Mouse (Mus musculus) ES-E14 (cell line): ENCODE results near the gene Iqce. TPM values are rescaled to one million over a fixed set of nuclear protein-coding genes. Genes with fewer than 3 reads are reported as not detected.

Experiments
- DNase-seq: peaks from one replicate; pipeline ENCODE4 v3.0.0-alpha.2; 2013; ENCODE audit warnings: low read depth, low spot score
- H3K27ac ChIP-seq: 2 replicates; pipeline ENCODE4 v1.5.1; 2012; ENCODE audit warnings: low read depth, mild to moderate bottlenecking, low read length, moderate library complexity, mixed read lengths; ENCODE audit not compliant: poor library complexity, insufficient read depth, severe bottlenecking
- H3K36me3 ChIP-seq: 2 replicates; pipeline ENCODE4 v1.6.1; 2012; ENCODE audit warnings: mild to moderate bottlenecking, low read length, moderate library complexity, mixed read lengths; ENCODE audit not compliant: control insufficient read depth, poor library complexity, insufficient read depth, severe bottlenecking
- H3K4me1 ChIP-seq, 2 experiments: fragments of 150-350 bp in 1 of 2; sonication (generic) in 1 of 2; 2 replicates each; pipeline ENCODE4 v1.6.1; 2012; ENCODE audit warnings: low read length in 2 of 2, mild to moderate bottlenecking in 1 of 2, mixed read lengths in 1 of 2; ENCODE audit not compliant: control insufficient read depth in 2 of 2, insufficient read depth in 2 of 2, poor library complexity in 1 of 2
- H3K4me3 ChIP-seq, 2 experiments: fragments of 150-350 bp in 1 of 2; sonication (generic) in 1 of 2; 2 replicates each; pipeline ENCODE4 v1.5.1; 2012; ENCODE audit warnings: low read length in 2 of 2, low read depth in 1 of 2, mild to moderate bottlenecking in 1 of 2, mixed read lengths in 1 of 2; ENCODE audit not compliant: insufficient read depth in 1 of 2, poor library complexity in 1 of 2, severe bottlenecking in 1 of 2
- H3K9ac ChIP-seq: 2 replicates; pipeline ENCODE4 v1.6.1; 2012; ENCODE audit warnings: low read depth, mild to moderate bottlenecking, low read length, mixed read lengths; ENCODE audit not compliant: poor library complexity, insufficient read depth, severe bottlenecking
- H3K9me3 ChIP-seq: fragments of 150-350 bp; sonication (generic); 2 replicates; pipeline ENCODE4 v1.6.1; 2012; ENCODE audit warnings: low read depth, mild to moderate bottlenecking, low read length; ENCODE audit not compliant: control insufficient read depth, insufficient read depth
- CHD2 ChIP-seq: IDR thresholded peaks from 2 replicates; pipeline ENCODE4 v1.6.1; 2014; ENCODE audit warnings: mild to moderate bottlenecking, low read depth, low read length, inconsistent platforms
- HCFC1 ChIP-seq: IDR thresholded peaks from 2 replicates; pipeline ENCODE4 v1.6.1; 2012; ENCODE audit warnings: low read length, inconsistent platforms, borderline replicate concordance; ENCODE audit not compliant: insufficient read depth
- MAFK ChIP-seq: IDR thresholded peaks from 2 replicates; pipeline ENCODE4 v1.6.1; 2014; ENCODE audit warnings: mild to moderate bottlenecking, low read depth, low read length, inconsistent platforms; ENCODE audit not compliant: insufficient read depth
- ZC3H11A ChIP-seq: IDR thresholded peaks from 2 replicates; pipeline ENCODE4 v1.6.1; 2012; ENCODE audit warnings: low read depth, mild to moderate bottlenecking, inconsistent platforms, low read length, borderline replicate concordance
- ZNF384 ChIP-seq: IDR thresholded peaks from 2 replicates; pipeline ENCODE4 v1.6.1; 2012; ENCODE audit warnings: low read depth, low read length, inconsistent platforms
- in situ Hi-C, 2 experiments: fragments of 600-800 bp; cut with MboI; formaldehyde crosslinking; loops; one replicate each; pipeline ENCODE4 v1.15.1; 2025; ENCODE audit warnings: low sequenced_read_pairs in 2 of 2, inconsistent platforms in 1 of 2; ENCODE audit not compliant: unreplicated experiment in 2 of 2
- total RNA-seq: library from RNA; depleted of rRNA; stranded (reverse); fragments of 300-350 nt; gene quantifications from 2 replicates; pipeline ENCODE4 v1.2.3, GENCODE M21; 2012

Gene Iqce
- total RNA-seq, 1 experiment, result 9.9 TPM

- TF ChIP-seq ZNF384 (no peak), ZC3H11A (no peak), CHD2 (no peak), HCFC1 (no peak), MAFK (no peak)
- no peak for DNase-seq
- Histone ChIP-seq H3K27ac (no peak overlapping the region), H3K4me3 (no peak overlapping the region), H3K9me3 (no peaks in the 10 kb centered on the region), H3K36me3 (no peaks in the 10 kb centered on the region), H3K4me1 (no peaks in the 10 kb centered on the region), H3K9ac (no peak overlapping the region)
- in situ Hi-C loops, result no loop called here
These were observed 25.0 kb upstream of the Iqce start for GRCm38 (mm10) chr5:140726946-140727740.

GRCm38 (mm10) chr5:140726062-140726839 is 24.1 kb upstream of the Iqce start:
- in situ Hi-C loops, result no loop called here
- Histone ChIP-seq H3K27ac (no peak overlapping the region), H3K4me3 (no peak overlapping the region), H3K36me3 (no peaks in the 10 kb centered on the region), H3K4me1 (no peaks in the 10 kb centered on the region), H3K9ac (no peak overlapping the region), H3K9me3 (no peaks in the 10 kb centered on the region)
- TF ChIP-seq MAFK (no peak), ZC3H11A (no peak), ZNF384 (no peak), CHD2 (no peak), HCFC1 (no peak)
- no peak for DNase-seq

- Histone ChIP-seq H3K27ac (no peak within 1 kb of the TSS), H3K4me3 (no peak within 1 kb of the TSS), H3K9ac (no peak within 1 kb of the TSS), H3K9me3 (no peaks in the 10 kb centered on the region), H3K4me1 (no peaks in the 10 kb centered on the region), H3K36me3 (no peaks in the 10 kb centered on the region)
- TF ChIP-seq ZC3H11A (no peak), ZNF384 (no peak), HCFC1 (no peak), CHD2 (no peak), MAFK (no peak)
- no peak for DNase-seq
- in situ Hi-C loops, result no loop called here
These were observed 21.6 kb upstream of the Iqce start, which contains the start of gene Amz1 for GRCm38 (mm10) chr5:140723822-140724221. TSS of gene Amz1 (plus strand) at chr5:140724127.

GRCm38 (mm10) chr5:140722121-140722520 is 19.9 kb upstream of the Iqce start:
- in situ Hi-C loops, result no loop called here

More at GRCm38 (mm10) chr5:140722121-140722520, 19.9 kb upstream of the Iqce start:
- no peak for DNase-seq
- Histone ChIP-seq H3K27ac (no peak overlapping the region), H3K9ac (no peak overlapping the region), H3K36me3 (peaks cover 12% of the 10 kb centered on the region), H3K4me3 (no peak overlapping the region), H3K4me1 (no peaks in the 10 kb centered on the region), H3K9me3 (no peaks in the 10 kb centered on the region)
- TF ChIP-seq HCFC1 (no peak), CHD2 (no peak), MAFK (no peak), ZNF384 (no peak), ZC3H11A (no peak)
